Mouse (Mus musculus) lung, adult 18-20 months (tissue): ENCODE measurements around the gene S1pr1.

Experiments used
- DNase-seq, 2 experiments: peaks; one replicate each; pipeline ENCODE4 v3.0.0; 2022; ENCODE audit warnings: mixed read lengths in 2 of 2

The S1pr1 gene

DNA sequence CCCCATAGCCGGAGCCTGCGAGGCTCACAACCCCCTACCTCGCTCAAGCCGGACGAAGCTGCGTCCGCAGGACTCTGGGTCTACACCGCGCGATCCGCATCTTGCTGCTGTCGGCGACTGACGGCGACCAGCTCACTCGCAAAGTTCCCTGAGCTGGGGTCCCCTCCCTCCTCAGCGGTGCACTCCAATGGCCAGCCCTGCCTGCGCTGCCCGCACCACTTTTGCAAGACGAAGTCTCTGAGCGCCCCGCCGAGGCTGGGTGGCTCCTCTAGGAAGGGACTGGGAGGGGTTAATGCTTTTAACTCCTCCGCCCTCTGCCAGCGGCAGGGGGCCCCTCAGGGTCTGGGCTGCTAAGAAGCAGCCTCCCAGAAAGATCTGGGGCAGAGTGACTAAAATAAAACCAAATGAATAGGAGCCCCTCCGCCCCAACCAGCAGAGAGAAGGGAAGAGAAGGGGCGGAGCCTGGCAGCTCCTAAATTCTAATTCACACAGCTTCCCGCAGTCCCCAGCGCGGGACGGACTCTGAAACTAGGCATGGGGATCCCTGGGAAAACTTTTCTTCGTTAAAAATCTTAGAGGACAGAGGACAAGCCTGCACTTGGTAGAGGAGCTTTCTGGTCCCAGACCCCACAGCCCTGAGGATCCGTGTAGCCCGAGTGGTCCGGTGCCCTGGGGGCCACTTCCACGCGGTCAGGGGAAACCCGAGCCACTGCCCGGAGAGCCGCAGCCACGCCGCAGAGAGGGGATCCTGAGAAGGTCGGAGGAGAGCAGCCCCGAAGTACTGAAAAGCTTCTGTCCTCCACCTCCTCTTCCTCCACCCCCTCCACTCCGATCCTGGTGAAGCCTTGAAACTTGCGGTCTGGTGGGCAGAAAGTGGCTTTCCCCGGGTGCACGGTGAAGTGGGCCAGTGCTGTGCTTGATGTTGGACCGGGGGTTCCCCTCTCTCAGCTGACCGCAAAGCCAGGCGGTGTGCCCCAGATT is at the start of gene S1pr1:
Gene S1pr1 (minus strand): TSS at position 402 of the 981 bp plus-strand sequence.
- peak; percentile 85 to 88 for DNase-seq

DNA sequence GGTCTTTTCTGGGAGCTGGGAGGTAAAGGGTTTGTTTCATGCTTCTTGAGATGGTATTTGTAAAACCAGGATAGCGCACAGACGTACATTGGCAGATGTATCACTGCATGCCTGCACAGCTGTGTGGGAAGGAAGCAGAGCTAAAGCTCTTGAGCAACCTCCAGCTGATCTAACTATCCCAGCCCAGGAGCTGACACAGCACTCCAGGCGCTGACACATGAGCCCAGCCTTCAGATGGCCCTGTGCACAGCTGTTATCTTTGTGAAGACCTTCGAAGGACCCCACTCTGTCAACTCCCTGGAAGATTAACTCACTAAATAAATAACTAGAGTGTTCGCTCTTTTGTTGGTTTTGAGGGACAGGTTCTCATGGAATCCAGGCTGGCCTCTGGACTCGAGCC is 48.4 kb upstream of the S1pr1 start:
- DNase-seq, result peak; percentile 27 to 30

DNA sequence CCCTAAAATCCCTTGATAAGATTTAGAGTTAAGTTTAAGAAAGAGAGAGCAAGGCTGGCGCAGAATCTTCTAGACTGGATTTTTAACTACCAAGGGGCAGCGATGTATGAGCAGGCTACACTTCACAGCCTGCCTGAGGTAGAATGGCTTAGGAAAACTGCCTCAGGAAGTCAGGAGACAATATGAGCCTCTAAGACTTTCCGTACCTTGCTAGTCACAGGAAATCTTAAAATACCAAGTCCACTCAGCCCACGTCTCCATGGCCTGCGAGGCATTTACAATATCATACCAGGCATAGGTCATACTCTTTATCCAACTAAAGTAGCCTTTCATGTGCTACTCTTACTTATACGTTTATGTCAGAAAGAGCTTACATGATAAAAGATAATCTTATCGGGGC is 48.0 kb upstream of the S1pr1 start:
- no peak for DNase-seq

DNA sequence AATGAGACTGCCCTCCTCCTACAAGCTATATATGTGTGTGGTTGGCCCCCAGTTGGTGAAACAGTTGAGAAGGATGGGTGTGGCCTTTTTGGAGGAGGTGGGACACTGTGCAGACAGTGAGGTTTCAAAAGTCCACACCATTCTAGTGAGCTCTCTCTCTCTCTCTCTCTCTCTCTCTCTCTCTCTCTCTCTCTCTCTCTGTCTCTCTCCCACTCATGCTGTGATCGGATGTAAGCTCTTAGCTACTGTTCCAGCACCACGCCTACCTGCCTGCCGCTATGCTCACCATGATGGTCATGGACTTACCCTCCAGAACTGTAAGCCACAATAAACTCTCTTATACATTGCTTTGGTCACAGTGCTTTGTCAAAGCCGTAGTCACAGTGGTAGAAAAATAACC is 44.8 kb upstream of the S1pr1 start:
- DNase-seq, result no peak

DNA sequence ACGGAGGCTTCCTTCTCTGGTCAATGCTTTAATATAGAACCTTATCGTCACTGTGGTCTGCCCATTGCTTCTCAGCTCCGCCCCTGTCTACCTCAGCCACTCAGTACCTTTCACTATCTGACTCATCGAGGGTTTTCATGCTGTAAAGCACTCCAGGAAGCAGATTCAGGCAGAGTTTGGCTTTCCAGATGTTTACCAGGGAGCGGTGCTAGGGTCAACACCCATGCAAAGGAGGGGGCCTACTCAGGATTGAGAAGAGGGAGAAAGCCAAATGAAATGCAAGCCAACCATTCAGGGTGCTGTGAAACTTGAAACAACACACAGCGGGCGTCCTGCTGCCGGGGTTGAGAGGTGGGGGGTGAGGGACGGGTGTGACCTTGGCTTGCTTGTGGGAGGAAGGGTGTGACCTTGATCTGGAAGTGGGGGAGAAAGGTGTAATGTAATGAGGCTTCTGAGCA is 43.6 kb upstream of the S1pr1 start:
- peak; percentile 36 to 47 for DNase-seq

DNA sequence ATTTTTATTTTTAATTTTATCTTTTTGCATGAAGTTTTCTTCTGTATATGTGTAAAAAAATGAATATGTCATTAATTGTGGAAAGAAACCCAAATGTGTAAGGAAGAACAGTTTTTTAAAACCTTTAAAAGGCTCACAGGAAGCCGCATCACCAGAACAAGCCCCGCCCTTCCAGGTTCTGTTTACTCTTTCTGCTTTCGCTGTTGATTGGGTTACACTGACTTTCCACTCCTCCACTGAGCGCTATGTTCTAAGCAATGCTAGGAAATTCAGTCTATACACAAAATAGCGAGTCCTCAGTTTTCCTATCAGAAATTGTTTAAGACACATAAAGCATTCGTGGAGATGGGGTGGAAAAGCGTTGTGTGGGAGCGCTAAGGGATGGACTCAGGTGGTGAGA is 39.6 kb upstream of the S1pr1 start:
- DNase-seq, result no peak

DNA sequence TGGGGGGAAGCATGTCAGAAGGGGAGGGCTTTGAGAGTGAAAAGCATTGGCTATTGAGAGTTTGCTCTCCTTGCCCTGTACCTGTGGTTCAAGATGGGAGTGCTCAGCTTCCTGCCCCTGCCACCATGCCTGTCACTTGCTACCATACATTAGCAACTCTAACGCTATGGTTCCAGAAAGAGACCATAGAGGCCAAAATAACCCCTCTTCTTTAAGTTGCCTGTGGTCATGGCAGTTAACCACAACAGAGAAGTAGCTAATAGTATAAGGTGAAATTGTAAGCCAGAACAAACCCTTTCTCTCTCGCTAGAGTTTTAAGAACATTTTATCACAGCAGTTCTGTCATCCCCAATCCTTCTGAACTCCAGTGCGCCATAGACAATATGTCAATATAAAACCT is 35.5 kb upstream of the S1pr1 start:
- DNase-seq, result no peak

DNA sequence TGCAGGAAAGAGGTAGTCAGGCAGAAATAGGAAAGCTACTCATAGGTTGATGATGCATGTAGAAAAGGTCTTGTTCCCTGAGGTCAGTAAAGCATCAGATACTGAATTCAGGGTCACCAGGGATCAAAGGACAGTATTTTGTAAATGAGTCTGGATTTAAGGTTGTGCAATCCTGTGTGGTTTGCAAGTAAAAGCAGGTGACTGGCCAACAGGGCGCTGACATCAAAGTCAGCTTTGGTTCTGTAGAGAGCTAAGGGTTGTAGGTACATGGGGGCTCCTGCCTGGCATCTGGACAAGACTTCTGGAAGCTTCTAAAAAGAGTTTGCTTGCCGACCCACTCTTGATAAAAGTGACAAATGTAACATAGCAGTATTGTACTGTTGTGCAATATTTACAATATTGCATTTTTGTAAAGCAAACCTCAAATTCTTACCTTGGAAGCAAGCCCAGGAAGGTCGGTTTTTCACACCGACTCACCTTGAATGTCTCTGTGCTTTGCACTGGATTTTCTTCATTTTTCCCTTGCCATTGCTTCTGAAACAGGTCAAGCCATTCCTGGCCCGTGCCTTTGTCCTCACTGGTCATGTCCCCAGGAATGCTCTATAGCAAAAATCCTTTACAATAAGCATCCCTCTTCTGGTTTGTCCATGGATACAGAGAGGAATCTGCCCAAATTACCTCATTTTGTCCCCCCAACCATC is 33.6 kb upstream of the S1pr1 start:
- no peak for DNase-seq

DNA sequence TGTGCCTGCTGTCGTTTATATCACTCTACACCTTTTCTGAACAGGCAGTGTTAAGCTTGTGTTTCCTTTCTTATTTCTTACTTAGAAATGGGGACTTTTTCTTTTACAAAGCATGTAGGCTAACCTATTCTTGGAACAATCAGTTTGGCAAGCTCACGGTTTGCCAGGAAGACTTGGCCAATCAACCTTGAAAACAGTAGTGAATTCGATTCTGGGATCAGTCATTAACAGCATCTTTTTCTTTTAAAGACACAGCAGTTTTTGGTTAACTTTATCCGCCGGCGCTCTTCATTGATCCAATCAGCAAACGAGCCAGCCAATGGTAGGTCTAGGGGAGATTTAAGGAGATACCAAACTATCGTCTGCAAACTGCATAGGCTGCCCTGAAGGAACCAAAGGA is 31.6 kb upstream of the S1pr1 start:
- DNase-seq, result no peak

DNA sequence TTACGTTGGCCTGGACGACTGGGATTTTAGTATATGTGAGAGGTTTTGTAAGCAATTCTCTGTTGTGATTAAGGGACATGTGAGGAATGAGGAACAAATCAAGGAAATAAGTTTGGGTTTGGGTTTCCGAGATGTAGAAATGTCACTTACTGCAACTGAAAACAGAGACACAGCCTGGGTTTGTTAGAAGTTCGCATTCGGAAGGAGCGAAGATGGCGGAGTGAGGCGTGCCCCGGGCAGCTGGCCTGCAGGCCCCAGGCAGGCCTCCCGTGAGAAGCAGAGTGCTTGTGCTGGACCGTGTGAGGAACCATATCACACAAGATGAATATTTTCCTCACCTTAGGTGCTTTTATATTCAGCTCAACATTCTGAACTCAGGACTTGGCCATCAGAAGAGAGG is 30.2 kb upstream of the S1pr1 start:
- no peak for DNase-seq

DNA sequence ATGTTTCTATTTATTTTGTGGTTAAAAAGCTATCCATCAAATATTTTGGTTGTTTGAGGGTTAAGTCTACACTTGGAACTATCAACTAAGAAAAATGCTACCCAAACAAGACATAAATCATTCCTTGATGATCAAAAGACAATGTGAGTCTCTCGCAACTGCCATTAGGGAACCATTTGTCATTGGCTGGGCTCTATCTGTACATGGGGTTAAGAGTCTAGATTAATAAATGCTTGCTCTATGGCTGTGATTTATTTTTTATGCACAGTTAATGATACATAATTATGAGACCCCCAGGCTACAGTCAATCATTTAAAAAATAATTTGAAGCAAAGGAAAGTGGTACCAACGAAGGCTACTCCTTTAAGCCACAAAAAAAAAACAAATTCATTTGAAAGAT is 23.7 kb upstream of the S1pr1 start:
- no peak for DNase-seq

DNA sequence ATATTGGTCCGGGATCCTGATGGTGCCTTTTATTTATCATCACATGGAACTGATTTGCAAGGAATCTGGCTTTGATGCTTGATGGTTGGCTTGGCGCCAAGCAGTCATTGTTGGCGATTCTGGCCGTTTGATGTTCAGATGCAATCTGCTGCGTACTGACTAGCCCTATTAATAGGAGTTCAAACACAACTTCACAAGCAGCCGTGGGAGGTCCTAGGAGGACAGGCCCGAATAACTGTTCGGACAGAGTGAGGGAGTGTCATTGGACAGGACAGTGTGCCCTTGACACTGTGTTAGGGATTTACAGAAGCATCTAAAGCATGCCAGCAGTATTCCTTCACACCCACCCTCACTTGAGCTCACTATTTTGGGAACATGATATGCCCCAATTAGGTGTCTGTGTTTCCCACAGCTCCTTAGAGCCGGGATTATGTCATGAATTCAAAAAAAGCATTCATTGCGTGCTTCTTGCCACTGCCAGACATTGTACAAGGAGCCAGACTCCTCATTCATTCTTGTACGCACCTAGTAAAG is 23.0 kb upstream of the S1pr1 start:
- peak in 1 of 2 experiments; percentile 11 for DNase-seq

DNA sequence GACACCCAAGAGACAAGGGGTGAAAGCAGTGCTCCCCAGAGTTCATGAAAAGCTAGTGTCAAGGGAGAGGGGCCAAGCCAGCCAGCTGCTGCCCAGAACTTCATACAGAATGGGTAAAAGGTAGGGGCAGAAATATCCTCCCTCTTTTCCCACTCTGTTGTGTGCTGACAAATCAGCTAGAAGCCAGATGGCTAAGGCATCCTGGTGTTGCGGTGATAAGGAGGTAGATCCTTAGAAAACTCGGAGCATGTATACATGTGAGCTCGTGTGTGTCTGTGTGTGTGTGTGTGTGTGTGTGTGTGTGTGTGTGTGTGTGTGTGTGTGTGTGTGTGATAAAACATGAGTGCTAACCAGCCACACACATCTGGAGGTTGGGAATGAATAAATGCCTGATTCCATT is 20.7 kb upstream of the S1pr1 start:
- DNase-seq, result no peak

DNA sequence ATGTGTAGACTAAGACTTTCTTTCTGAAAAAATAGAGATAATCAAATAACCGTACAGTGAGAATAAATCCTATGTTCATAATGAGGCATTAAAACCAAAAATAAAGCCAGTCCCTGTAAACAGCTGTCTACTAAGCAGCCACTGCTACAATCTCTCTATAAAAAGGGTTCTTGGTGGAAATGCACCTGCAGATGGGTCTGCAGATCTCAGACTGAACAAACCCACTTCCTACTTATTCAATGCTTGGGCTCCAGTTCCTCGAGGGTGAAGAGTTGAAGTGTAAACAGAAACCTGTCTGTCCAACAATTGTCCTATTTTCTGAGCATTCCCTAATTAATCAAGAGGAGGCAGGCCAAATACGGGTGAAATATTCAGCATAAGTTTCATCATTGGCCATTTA is 20.0 kb upstream of the S1pr1 start:
- DNase-seq, result no peak

DNA sequence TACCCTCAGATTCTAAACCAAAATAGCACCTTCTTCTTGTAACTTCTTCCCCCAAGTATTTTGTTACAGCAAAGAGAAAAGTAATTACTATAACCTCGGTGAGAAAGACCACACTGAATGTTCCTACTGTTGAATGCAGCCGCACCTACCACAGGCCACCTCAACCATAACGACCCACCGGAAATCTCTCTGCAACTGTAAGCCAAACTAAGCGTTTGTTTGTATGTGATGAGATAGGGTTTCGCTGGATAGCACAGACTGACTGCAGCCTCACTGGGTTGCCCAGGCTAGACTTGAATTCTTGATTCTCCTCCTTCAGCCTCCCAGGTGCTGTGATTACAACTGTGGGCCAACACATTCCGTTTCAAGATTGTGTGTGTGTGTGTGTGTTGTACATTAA is 15.5 kb upstream of the S1pr1 start:
- no peak for DNase-seq

DNA sequence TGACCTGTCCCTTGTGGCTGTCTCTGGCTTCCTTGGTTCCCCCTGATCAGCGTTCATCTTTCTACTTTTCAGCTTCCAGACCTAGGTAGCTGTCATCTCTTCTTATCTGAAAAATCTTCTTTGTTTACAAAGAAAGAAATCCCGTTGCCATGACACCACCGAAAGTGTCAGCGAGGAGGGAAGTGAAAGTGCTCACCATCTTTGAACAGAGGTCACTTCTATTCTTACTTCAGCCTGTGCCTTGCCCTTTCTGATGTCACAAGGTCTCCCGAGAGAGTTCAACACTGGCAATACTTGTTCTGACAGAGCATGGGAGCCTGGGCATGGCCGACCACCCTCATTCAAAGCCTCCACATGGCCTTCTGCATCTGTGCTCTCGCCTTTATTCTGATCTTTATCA is 14.3 kb upstream of the S1pr1 start:
- DNase-seq, result peak; percentile 30 to 31

DNA sequence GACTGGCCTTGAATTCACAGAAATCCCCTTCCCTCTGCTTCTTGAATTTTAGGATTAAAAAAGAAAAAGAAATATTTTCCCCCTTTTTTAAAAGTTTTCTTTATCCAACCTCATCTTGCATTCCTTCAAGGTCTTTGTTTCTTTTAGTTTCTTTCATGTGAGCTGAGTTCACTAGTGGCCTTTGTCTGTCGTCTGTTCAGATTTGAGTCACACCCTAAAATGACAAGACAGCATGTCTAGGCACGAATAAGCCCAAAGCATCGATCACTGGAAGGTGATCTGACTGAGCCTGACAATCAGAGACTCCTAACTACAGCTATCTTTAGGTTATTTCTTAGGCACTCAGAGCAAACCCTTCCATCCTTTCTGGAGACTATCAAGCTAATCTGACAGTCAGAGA is 13.3 kb upstream of the S1pr1 start:
- DNase-seq, result no peak

DNA sequence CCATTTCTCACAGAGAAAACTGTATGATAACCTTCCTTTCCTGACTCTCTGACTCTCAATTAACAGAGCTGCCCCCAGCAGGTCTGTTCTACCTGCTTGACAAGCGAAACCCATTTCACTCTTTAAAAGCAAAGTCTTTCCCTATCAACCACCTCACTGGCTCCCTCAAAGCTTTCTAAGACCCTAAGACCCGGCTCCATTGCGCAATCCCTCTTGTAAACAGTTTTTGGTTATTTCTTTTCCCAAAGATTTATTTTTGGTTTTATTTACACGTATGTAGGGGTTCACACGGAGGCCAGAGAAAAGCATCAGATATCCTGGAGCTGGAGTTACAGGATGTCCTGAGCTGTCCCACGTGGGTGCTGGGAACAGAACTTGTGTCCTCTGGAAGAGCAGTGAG is 4.0 kb upstream of the S1pr1 start:
- no peak for DNase-seq

DNA sequence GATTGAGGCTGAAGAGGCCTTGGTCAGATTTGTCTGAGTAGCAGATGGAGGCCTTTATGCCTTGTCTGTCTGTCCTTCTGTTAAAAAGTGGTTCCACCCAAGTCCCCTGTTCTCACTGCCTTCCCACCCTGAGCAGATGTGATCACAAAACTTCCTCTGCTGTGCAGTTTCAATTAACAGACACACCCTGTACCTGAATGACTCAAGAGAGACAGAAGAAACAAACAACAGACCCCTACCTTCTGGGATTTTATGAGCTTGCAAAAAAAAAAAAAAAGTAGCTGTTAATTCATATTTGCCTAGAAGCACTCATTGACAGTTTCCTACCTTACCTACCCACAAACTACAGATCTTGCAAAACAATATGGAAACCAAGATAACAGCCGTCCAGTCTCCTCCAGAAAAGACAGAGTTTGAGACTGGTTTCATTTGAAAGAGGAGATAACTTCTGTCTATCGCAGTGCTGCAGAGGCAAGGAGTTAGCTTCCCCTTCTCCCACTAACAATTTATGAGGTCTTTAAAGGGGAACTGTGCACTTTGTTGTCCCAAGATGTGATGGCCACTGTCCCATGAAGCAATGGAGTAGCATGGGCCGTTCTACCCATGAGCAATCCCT is 1.1 kb upstream of the S1pr1 start:
- no peak for DNase-seq

DNA sequence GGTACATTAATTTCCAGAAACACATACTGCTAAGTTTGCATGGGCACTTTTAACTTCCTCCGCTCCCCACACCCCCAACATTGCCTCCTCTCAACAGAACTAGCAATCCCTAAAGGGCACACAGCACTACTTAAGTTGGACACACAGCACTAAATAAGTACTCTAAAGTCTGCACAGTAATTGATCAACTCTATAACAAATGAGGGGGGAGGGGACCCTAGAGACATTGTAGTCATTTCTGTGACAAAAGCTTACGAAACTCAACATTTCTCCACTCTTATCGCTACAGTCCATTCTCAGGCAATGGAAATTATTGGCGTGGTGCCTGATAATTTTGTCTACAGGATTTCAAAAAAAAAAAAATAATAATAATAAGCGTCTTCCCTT is 830 bp downstream of the S1pr1 start:
- no peak for DNase-seq

DNA sequence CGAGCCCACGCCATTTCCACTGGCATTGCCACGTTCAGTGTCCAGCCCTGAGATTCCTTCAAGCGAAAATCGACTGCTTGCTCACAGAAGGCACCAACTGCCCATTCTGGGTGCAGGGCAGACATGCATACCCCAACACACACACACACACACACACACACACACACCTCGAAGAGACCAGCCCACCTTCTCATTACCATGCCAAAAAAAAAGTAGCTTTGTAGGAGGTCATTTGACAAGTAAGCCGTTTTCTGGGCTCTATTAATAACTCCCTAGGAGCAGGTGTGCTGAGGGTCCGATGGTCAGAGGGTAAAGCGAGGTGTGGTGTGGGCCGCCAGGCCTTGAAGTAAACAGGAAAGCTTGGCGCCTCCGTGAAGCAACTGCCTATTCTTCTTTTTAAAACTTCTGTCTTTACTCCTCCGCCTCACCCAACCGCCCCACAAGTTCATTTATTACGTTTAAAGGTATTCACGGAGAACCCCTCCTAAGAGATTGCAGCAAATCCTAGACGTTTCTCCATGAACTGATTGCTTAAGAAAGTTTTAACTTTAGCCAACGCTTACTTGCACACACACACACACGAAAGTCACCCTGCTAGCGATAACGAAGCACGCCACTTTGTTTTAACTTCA is 1.3 kb downstream of the S1pr1 start:
- DNase-seq, result peak in 1 of 2 experiments; percentile 40

DNA sequence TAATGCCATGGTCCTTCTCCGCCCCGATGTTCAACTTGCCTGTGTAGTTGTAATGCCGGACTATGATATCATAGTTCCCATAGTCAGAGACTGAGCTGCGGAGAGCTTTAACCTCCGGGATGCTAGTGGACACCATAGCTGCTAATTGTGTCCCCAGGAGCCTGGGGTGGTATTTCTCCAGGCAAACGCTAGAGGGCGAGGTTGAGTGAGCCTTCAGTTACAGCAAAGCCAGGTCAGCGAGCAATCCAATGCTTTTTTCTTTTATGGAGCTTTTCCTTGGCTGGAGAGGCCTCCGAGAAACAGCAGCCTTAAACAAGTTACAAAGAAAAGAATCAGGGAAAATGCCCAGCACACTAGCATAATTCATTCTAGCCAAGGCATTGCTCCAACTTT is 2.1 kb downstream of the S1pr1 start:
- peak; percentile 80 to 83 for DNase-seq
